Mouse (Mus musculus) olfactory bulb, adult 2 months (tissue): ENCODE results near the gene Tsc22d1.

Source experiments
- CTCF ChIP-seq: fragments of 200-500 bp; IDR thresholded peaks from 2 replicates; pipeline ENCODE4 v1.5.1; 2012; ENCODE audit warnings: low read depth, mild to moderate bottlenecking, low read length, moderate library complexity; ENCODE audit not compliant: insufficient read depth
- POLR2A ChIP-seq: fragments of 200-500 bp; IDR thresholded peaks from 2 replicates; pipeline ENCODE4 v1.6.1; 2012; ENCODE audit warnings: mild to moderate bottlenecking, low read depth, low read length, moderate library complexity; ENCODE audit not compliant: insufficient read depth

GRCm38 (mm10) chr14:76421162-76421561 is 6.4 kb downstream of the Tsc22d1 start:
- TF ChIP-seq POLR2A (no peak), CTCF (no peak)
